Mouse (Mus musculus) thymus, adult 18-20 months (tissue): Measurements from ENCODE around the gene Gab2.
A peak's percentile ranks its signal among the peaks of the same experiment; 100 is the strongest.

Experiments used
- DNase-seq, 2 experiments: peaks; one replicate each; pipeline ENCODE4 v3.0.0; 2022; ENCODE audit warnings: mixed read lengths in 2 of 2

The Gab2 gene

DNA sequence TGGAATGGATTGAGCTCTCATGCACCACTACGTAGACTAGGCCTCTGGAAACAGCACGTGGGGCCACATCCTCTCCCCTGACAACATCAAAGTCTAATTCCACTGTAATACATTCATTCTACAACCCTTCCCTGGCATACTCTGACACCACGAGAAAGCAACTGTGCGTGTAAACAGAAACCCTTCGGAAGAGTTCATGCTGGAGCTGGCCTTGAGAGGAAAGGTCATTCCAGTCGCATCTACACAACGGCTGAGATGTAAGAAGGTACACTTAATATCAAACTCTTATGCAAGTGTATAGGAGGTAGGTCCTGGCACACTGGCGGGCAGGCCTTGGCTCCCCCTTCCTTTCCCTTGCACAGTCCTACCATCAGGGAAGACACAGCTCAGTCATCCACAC is 243.0 kb downstream of the Gab2 start:
- no peak for DNase-seq

GRCm38 (mm10) chr7:97325156-97325985 is 244.0 kb downstream of the Gab2 start:
- DNase-seq: no peak

DNA sequence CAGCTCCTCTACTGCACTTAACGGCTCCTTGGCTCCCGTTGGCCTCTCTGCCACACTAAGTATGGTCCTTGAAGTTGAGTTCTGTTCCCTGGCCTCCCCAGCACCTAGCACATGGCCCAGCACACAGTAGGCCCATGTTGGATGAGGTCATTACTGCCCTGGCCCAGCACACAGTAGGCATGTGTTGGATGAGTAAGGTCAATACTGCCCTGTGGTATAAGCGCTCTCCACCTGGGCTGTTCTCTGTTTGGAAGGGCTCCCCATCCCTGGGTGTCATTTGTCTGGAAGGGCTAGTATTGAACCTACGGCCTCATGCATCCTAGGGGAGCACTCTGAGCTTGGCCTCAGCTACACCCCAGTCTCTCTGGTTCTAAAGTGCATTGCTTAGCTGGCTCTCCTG is 246.0 kb downstream of the Gab2 start:
- DNase-seq: no peak

- no peak for DNase-seq
Observed at GRCm38 (mm10) chr7:97328891-97329588, 247.7 kb downstream of the Gab2 start.

DNA sequence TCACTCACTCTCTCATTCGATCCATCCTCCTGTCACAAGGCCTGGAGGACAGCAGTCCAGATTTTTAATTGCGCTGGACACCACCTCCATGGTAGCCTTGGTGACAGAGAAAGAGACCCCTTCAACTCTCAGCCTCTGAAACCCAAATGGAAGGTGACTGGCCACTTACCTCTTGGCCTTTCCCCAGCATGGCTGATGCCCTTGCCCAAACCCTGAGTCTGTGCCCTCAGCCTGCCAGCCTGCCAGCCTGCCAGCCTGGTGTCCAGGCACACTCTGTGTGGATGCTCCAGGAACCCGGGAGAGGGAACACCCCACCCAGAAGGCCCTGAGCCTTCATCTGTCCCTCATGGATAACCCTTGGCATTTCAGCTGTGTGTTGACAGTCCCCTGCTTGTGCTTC is 248.3 kb downstream of the Gab2 start:
- DNase-seq: no peak

GRCm38 (mm10) chr7:97330931-97331645 is 249.7 kb downstream of the Gab2 start:
- peak in 1 of 2 experiments; percentile 14 for DNase-seq

- DNase-seq: peak; percentile 94 to 96
Observed at GRCm38 (mm10) chr7:97331726-97332666, 250.6 kb downstream of the Gab2 start, which contains the start of the genes Usp35 and Kctd21. Usp35 (minus strand) TSS chr7:97332020. Kctd21 (plus strand) TSS chr7:97332327.

GRCm38 (mm10) chr7:97332667-97333041 is 251.3 kb downstream of the Gab2 start:
- no peak for DNase-seq

GRCm38 (mm10) chr7:97333113-97333898 is 251.9 kb downstream of the Gab2 start:
- DNase-seq: no peak

- DNase-seq: no peak
Observed at GRCm38 (mm10) chr7:97334406-97334805, 253.0 kb downstream of the Gab2 start.

DNA sequence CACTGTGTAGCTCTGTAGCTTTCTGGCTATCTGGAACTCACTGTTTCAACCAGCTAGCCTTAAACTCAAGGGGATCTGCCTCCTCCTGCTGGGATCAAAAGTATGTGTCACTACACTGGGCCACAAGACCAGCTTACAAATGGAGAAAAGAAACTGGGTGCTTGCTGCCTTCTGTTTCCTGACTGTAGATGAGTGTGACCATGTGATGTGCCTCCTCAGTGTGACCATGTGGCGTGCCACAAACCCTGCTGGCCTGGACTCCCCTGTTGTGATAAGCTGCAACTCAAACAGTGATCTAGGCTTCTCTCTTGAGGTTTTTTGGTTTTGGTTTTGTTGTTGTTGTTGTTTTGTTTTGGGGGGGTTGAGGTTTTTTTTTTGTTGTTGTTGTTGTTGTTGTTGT is 255.3 kb downstream of the Gab2 start:
- DNase-seq: no peak

DNA sequence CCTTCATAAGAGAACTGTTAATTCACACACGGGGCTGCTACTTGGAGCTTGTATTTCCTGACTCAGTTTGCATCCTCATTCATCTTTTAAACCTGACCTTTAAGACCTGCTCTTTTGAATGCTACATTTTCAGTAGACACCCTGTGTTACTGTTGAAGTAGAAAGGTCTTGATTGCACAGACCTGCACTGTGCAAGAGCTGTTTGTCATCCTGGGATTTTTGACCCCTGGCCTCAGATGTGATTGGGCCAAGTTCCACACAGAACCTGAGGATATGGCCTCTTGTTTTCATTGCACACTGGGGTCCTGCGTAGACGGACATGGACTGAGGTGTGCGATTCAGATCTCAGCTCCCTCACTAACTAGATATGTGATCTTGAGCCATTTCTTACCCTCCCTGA is 257.2 kb downstream of the Gab2 start:
- DNase-seq: no peak

GRCm38 (mm10) chr7:97339623-97340022 is 258.2 kb downstream of the Gab2 start:
- DNase-seq: no peak

- no peak for DNase-seq
Observed at GRCm38 (mm10) chr7:97340907-97341849, 259.8 kb downstream of the Gab2 start.

DNA sequence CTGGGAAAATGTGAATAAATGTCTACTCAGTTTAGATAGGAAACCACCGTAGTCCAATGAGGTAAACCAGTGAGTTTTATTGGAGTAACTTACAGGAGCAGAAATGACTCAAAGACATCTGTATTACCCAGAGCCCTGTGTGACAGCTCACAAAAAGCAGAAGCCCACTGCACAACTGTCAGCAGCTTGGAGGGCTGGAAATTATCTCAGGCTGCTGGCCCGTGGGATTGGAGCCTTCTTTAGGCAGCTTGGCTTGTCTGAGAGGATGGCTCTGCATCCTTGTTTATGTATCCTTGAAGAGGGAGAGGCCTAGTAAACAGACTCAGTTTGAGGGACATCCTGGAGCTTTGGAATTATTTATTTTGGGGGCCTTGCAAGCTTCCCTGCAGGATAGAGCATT is 261.6 kb downstream of the Gab2 start:
- no peak for DNase-seq

- DNase-seq: no peak
Observed at GRCm38 (mm10) chr7:97344655-97345054, 263.3 kb downstream of the Gab2 start.

DNA sequence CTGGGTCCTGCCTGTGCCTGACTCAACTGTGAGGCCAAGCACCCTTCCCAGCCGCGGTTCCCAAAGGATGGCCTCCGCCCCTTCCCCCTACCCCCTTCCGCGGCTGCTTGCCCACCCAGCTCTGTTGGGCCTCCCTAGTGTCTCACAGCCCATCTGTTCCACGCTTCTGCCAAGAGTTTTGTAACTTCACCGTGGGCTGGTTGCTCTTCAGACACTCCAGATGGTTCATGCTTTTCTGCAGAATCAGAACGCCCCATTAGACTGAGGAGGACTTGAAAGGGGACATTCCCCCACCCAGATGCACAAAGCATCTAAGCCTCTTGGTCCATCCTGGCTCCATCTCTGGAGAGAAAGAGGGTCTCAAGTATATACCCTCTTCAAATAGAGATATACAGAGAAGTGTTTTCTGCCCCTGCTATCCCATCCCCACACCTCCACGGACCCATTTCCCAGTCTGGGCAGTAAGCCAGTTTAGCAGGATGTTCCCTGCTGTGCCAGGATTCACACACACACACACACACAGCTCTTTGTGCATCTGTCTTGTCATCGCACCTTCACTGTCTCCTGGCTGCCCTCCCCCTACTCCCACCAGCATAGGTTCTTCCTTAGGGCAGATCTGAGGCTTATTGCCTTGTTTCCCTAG is 264.0 kb downstream of the Gab2 start:
- DNase-seq: no peak

- no peak for DNase-seq
Observed at GRCm38 (mm10) chr7:97346111-97346821, 264.9 kb downstream of the Gab2 start.

GRCm38 (mm10) chr7:97346822-97347166 is 265.4 kb downstream of the Gab2 start:
- no peak for DNase-seq
